In the genomic region with DNA sequence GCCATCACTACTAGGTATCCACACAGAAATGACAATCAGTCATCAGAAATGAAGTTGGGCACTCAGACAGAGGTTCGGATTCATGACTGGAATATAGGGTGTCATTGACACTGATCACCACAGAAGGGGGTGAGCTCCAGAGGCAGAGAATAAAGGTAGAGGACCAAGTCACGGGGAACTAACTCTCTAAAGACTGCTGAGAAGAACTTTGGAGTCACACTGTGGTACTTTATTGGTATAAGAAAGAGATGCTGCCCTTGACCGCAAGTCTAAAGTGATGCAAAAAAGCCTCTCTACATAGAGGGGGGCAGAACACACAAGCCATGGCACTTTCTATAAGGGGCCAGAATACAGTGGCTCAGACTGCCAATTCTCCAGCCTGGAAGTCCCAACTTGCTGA, we compare ENCODE assay signal across 12 mouse cellular contexts.
"Had no signal": no experiment of that assay in that cellular context is flagged by ENCODE, and none has a peak within 500 bp of the region (broad histone marks: within the 10 kb centered on the region; RNA-seq: fewer than 3 reads in every experiment).

No protein-coding gene starts in this region.

- DNase-seq: left cerebral cortex, postnatal 4 days; liver; liver, embryonic 13.5 days; liver, postnatal 0 days; lung, adult 18-20 months; lung, adult 2 months; lung, embryonic 14.5 days; lung, postnatal 10 days; lung, postnatal 14 days; lung, postnatal 36 days; lung, postnatal 4 days; midbrain, embryonic 14.5 days had no signal
